Mouse (Mus musculus): ENCODE measurements around the gene Samd3. TPM values are rescaled to one million over a fixed set of nuclear protein-coding genes. Genes with fewer than 3 reads are reported as not detected.

Gene Samd3
- polyA plus RNA-seq, 1 experiment from 2014 or later, result 2.4 TPM

DNA sequence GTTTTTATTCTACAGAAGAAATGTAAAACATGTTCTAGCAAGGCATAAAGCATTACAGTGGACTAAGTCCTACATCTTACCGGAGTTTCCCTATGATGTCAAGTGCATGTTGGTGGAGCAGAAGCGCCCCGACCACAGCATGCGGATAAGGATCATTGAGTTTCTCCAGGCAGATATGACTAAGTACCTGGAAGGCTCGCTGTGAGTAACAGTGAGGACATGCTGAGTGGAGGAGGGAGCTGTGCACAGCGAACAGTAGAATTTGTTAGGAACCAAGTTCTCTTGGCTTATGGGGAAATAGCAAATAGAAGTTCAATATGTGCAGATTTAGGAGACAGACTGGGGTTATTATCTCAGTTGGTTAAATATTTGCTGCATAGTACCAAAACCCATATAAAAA is 15.0 kb downstream of the Samd3 start:
- no peak overlapping the region for H3K4me3 ChIP-seq (replicated peaks)
- no peak for ATAC-seq
- H3K27me3 ChIP-seq, result no peaks in the 10 kb centered on the region
- no peak overlapping the region for H3K9ac ChIP-seq (replicated peaks)
- WGBS, result 88% methylated on average over 6 of the region's 6 CpGs
- H3K4me1 ChIP-seq (replicated peaks), result 0 out of 2 replicates have a peak, but pooled peaks cover 4% of the 10 kb centered on the region
- no peaks in the 10 kb centered on the region for H3K36me3 ChIP-seq
- H3K27ac ChIP-seq, result no peak overlapping the region
- H3K4me2 ChIP-seq (replicated peaks), result no peak overlapping the region
- no peaks in the 10 kb centered on the region for H3K9me3 ChIP-seq

DNA sequence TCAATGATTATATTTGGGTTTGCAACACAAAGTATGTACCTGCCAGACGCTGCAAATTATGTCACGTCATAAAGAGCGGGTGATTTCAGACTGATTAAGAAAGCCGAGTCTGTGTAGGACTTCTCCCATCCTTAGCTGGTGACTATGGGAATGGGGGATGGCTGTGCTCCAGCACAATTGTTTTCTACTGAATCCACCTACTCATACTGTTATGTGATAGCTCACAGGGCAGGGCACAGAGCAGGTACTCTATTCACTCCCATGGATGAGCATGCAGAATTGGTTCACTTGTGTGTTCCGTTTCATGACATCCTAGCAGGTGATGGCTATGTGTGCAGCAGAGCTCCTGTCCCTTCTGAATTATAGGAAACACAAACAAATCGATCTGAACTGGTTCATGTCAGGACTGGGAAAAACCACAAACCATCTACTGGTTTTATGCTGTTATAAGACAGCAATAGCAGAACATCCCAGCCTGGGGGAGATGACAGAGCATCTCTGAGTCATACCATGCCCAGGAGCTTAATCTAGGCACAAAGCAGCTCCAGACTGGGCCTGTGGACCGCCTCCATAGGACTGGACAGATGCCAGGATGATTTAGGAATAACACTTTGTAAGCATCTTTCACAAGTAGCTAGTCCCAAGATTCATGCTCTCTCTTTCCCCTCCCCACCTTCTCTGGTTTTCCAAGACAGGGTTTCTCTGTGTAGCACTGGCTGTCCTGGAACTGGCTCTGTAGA is 20.1 kb downstream of the Samd3 start:
- Histone ChIP-seq H3K4me2 (replicated peaks) (no peak overlapping the region), H3K27me3 (no peaks in the 10 kb centered on the region), H3K27ac (no peak overlapping the region), H3K4me3 (replicated peaks) (no peak overlapping the region), H3K36me3 (no peaks in the 10 kb centered on the region), H3K9me3 (no peaks in the 10 kb centered on the region), H3K9ac (replicated peaks) (no peak overlapping the region), H3K4me1 (replicated peaks) (no peaks in the 10 kb centered on the region)
- 86% methylated on average over 7 of the region's 7 CpGs for WGBS
- no peak for ATAC-seq

DNA sequence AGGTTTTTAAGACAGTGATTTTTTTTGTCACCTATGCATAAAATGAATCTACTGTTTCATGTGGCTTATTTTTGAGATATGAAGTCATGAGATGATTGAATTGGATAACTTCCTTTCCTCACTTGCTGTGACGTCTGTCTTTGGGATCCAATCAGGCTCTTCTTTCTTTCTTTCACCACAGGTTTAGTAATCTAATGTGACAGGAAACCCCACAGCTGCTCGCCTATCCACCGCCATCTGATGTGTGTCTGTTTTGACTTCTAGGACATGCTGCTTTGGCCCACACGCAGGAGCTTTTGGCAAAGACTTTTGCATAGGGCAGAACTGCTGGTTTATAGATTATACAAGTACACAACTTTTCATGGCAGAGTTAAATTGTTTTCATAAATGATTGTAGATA is 30.4 kb downstream of the Samd3 start:
- 78% methylated on average over 4 of the region's 4 CpGs for WGBS
- H3K9ac ChIP-seq (replicated peaks), result no peak overlapping the region
- no peaks in the 10 kb centered on the region for H3K27me3 ChIP-seq
- H3K9me3 ChIP-seq, result no peaks in the 10 kb centered on the region
- H3K4me1 ChIP-seq (replicated peaks), result no peaks in the 10 kb centered on the region
- H3K36me3 ChIP-seq, result no peaks in the 10 kb centered on the region
- no peak overlapping the region for H3K27ac ChIP-seq
- no peak overlapping the region for H3K4me3 ChIP-seq (replicated peaks)
- no peak overlapping the region for H3K4me2 ChIP-seq (replicated peaks)
- no peak for ATAC-seq

DNA sequence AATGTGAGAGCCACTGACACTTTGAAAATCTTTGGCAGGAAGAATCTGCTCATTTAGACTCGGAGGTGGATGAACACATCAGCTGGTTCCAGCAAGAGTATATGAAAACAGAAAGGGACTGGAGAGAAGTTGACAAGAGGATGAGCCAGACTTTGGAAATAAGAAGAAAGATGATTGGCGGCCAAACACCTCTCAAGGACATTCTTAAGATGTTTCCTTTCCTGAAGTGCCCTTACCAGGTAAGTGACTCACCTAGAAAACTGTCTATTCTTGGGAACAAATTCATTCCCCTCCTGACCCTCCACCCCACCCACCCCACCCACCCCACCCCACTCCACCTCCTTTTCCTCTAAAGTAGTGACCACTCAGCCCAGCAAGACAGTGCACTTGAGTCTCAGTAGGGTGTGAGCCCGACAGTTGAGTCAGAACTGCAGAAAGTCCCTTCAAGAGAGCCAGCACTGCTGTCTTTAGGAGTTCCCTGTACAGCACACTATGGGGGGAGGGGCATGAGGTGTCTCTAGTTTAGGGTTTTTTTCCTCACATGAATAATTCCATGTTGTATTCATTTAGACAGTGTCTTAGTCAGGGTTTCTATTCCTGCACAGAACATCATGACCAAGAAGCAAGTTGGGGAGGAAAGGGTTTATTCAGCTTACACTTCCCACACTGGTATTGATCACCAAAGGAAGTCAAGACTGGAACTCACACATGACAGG is 34.4 kb downstream of the Samd3 start:
- no peaks in the 10 kb centered on the region for H3K36me3 ChIP-seq
- 93% methylated on average over 3 of the region's 3 CpGs for WGBS
- no peaks in the 10 kb centered on the region for H3K9me3 ChIP-seq
- H3K4me3 ChIP-seq (replicated peaks), result no peak overlapping the region
- no peak overlapping the region for H3K27ac ChIP-seq
- H3K9ac ChIP-seq (replicated peaks), result no peak overlapping the region
- H3K4me1 ChIP-seq (replicated peaks), result no peaks in the 10 kb centered on the region
- H3K27me3 ChIP-seq, result no peaks in the 10 kb centered on the region
- H3K4me2 ChIP-seq (replicated peaks), result no peak overlapping the region
- no peak for ATAC-seq

DNA sequence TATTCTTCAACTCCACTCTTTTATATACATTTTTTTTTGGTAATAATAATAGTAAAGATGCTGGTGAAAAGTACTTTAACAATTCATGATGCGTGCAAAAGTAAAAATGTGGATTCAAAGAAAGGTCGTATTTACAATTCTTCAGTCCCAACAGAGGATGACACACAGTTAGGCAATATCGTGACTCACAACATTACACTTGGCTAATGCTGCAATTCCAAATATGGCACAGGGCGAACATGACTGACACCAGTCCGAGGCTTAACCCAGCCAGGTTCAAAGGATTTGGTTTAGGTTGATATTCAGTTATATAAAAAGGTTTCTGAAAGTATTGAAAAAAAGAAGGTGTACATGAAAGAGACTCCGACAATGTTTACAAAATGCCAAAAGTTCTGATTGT is 45.9 kb downstream of the Samd3 start:
- H3K9me3 ChIP-seq, result no peaks in the 10 kb centered on the region
- WGBS, result 96% methylated on average over 6 of the region's 6 CpGs
- H3K4me1 ChIP-seq (replicated peaks), result no peaks in the 10 kb centered on the region
- H3K27me3 ChIP-seq, result no peaks in the 10 kb centered on the region
- no peak overlapping the region for H3K27ac ChIP-seq
- H3K9ac ChIP-seq (replicated peaks), result no peak overlapping the region
- H3K36me3 ChIP-seq, result peaks cover 56% of the 10 kb centered on the region
- no peak for ATAC-seq
- no peak overlapping the region for H3K4me3 ChIP-seq (replicated peaks)
- no peak overlapping the region for H3K4me2 ChIP-seq (replicated peaks)

DNA sequence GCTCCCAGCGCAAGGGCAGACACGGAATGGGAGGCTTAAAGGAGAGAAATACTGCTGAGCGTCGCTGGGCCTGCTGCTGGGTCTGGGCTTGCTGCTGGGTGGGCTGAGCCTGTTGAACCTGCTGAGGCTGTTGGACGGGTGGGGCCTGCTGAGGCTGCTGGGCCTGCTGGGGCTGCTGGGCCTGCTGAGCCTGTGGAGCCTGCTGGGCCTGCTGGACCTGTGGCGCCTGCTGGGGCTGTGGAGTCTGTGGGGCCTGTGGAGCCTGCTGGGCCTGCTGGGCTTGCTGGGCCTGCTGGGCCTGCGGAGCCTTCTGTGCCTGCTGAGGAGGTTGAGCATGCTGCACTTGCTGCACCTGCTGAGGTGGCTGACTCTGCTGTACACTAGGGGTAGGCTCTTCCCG is 50.5 kb downstream of the Samd3 start:
- H3K27ac ChIP-seq, result no peak overlapping the region
- no peak overlapping the region for H3K4me2 ChIP-seq (replicated peaks)
- no peaks in the 10 kb centered on the region for H3K27me3 ChIP-seq
- 50% methylated on average over 8 of the region's 8 CpGs for WGBS
- H3K9me3 ChIP-seq, result no peaks in the 10 kb centered on the region
- peaks cover 53% of the 10 kb centered on the region for H3K36me3 ChIP-seq
- H3K4me3 ChIP-seq (replicated peaks), result no peak overlapping the region
- peak; percentile 40; the same call in 1 of the 2 replicates for ATAC-seq
- no peak overlapping the region for H3K9ac ChIP-seq (replicated peaks)
- H3K4me1 ChIP-seq (replicated peaks), result no peaks in the 10 kb centered on the region

DNA sequence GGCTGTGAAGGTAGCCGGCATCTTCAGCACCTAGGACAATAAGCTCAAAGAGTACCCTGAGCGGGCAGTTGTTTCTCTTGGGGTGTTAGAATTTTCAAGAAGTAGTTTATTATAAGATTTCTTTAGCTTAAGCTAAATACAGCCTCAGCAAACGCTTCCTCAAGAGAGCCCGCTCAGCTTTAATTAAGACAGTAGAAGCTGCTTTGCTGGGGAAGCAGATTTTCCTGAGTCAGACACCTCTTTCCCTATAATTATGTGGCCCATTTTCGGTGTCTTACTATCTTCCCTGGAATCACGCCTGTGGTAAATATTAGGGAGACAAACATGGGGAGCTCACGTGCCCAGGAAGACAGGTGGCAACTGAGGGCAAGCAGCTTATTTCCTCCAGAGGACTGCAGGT is 57.6 kb downstream of the Samd3 start:
- no peak overlapping the region; the same call in 1 of the 2 replicates for H3K27ac ChIP-seq
- ATAC-seq, result no peak
- H3K36me3 ChIP-seq, result peaks cover 28% of the 10 kb centered on the region
- H3K4me1 ChIP-seq (replicated peaks), result no peaks in the 10 kb centered on the region
- H3K9ac ChIP-seq (replicated peaks), result no peak overlapping the region
- 91% methylated on average over 7 of the region's 7 CpGs for WGBS
- H3K4me2 ChIP-seq (replicated peaks), result no peak overlapping the region
- H3K9me3 ChIP-seq, result no peaks in the 10 kb centered on the region
- no peaks in the 10 kb centered on the region for H3K27me3 ChIP-seq
- no peak overlapping the region for H3K4me3 ChIP-seq (replicated peaks)

DNA sequence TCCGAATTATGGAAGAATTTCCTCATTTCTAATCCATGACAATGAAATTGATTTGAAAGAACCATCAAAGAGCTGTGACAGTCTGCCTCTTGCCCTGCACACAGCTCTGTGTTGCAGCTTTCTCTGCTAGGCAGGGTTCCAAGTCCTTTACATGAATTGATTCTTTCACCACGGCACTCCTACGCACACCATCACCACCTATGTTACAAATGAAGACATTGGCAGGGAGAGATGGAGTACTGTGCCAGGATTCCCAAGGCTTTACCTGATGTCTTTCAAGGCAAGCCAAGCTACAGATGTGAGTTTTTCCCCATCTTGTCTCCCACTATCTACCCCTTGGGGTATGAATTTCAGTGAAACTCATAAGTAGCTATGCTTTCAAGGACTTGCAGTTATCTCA is 67.7 kb downstream of the Samd3 start:
- ATAC-seq, result no peak

DNA sequence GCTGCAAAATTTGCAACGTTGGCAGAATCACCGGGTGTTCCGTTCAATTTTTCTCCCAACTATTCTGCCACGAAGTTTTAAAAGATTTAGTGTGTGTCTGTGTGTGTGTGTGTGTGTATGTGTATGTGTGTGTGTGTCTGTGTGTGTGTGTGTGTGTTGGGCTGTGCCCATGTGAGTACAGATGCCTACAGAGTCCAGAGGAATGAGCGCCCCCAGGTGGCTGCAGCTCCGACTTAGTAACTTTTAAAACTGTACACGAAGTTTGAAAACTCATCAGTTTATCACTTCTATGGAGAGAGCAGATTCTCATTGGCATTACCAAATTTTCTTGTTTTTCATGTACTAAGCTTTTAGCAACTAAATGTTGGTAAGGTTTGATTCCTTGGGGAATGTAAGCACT is 68.1 kb downstream of the Samd3 start:
- 92% methylated on average over 7 of the region's 7 CpGs for WGBS
- no peak for ATAC-seq
- peaks cover 45% of the 10 kb centered on the region for H3K36me3 ChIP-seq
- H3K4me3 ChIP-seq (replicated peaks), result no peak overlapping the region
- H3K9ac ChIP-seq (replicated peaks), result no peak overlapping the region
- H3K27me3 ChIP-seq, result no peaks in the 10 kb centered on the region
- no peaks in the 10 kb centered on the region for H3K9me3 ChIP-seq
- no peak overlapping the region for H3K4me2 ChIP-seq (replicated peaks)
- H3K4me1 ChIP-seq (replicated peaks), result no peaks in the 10 kb centered on the region
- no peak overlapping the region for H3K27ac ChIP-seq

More for the DNA sequence above, 67.7 kb downstream of the Samd3 start:
- no peak overlapping the region for H3K27ac ChIP-seq
- no peak overlapping the region for H3K4me2 ChIP-seq (replicated peaks)
- H3K27me3 ChIP-seq, result no peaks in the 10 kb centered on the region
- peaks cover 46% of the 10 kb centered on the region for H3K36me3 ChIP-seq
- no peaks in the 10 kb centered on the region for H3K4me1 ChIP-seq (replicated peaks)
- no peak overlapping the region for H3K9ac ChIP-seq (replicated peaks)
- no peak overlapping the region for H3K4me3 ChIP-seq (replicated peaks)
- WGBS, result 91% methylated on average over 3 of the region's 3 CpGs
- H3K9me3 ChIP-seq, result no peaks in the 10 kb centered on the region

DNA sequence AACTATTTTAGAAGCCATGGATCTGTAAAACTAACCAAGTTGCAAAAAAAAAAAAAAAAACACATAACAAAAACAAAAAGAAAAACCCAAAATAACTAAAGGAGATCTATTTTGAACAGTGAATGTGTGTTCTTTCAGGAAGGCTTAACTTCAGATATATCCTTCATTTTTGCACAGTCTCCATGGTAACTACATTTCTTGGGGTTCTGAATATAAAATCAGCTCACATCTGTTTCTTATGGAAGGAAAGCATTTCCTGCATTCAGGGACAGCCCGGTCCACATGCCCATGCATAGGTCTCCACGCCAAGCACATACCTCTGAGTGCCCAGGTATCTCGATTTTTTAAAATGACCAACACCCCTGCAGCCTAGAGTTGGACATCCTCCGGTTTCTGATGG is 72.8 kb downstream of the Samd3 start:
- H3K27ac ChIP-seq, result no peak overlapping the region
- H3K36me3 ChIP-seq, result peaks cover 39% of the 10 kb centered on the region
- H3K4me2 ChIP-seq (replicated peaks), result no peak overlapping the region
- no peak for ATAC-seq
- no peak overlapping the region for H3K9ac ChIP-seq (replicated peaks)
- H3K9me3 ChIP-seq, result no peaks in the 10 kb centered on the region
- 97% methylated on average over 4 of the region's 4 CpGs for WGBS
- no peaks in the 10 kb centered on the region for H3K27me3 ChIP-seq
- H3K4me3 ChIP-seq (replicated peaks), result no peak overlapping the region
- no peaks in the 10 kb centered on the region for H3K4me1 ChIP-seq (replicated peaks)

DNA sequence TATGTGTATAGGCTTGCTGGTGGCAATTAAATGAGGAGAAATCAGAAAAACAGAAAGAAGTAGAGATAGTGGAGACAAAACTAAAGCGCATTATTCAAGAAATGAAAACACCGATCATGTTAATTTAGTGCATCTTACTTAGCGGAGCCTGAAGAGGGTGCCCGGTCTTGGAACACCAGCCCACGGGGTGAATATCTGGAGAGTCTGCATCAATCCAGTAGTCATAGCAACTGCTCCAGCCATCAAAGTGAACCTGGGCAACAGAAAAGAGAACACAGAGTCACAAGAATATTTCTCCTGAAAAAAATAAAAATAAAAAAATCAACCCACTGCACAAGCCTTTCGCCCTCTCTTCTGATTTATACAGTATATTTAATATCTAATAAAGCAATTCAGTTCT is 74.0 kb downstream of the Samd3 start:
- H3K36me3 ChIP-seq, result peaks cover 44% of the 10 kb centered on the region
- no peak for ATAC-seq
- no peak overlapping the region for H3K9ac ChIP-seq (replicated peaks)
- no peak overlapping the region for H3K4me2 ChIP-seq (replicated peaks)
- no peaks in the 10 kb centered on the region for H3K9me3 ChIP-seq
- 82% methylated on average over 6 of the region's 6 CpGs for WGBS
- H3K27me3 ChIP-seq, result no peaks in the 10 kb centered on the region
- no peak overlapping the region for H3K4me3 ChIP-seq (replicated peaks)
- H3K4me1 ChIP-seq (replicated peaks), result no peaks in the 10 kb centered on the region
- H3K27ac ChIP-seq, result no peak overlapping the region

DNA sequence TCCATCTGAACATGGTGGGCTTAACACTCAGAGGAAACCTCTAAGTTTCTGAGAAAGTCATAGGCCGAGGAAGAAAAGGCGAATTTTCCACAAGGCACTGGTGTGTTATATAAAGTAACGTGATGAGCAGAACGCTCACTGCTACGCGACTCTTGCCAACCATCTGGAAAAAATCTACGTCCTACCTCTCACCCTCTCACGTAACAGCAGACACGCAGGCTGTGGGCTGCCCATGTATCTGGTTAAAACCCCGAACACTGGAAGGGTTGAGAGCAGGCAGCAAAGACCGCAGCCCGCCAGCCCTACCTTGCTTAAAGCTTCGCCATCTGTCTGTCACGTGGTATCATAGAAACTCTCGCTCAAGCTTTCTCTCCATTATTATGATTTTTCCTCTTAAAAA is 84.8 kb downstream of the Samd3 start:
- Histone ChIP-seq H3K4me1 (replicated peaks) (no peaks in the 10 kb centered on the region), H3K4me2 (replicated peaks) (no peak overlapping the region), H3K36me3 (peaks cover 55% of the 10 kb centered on the region), H3K27me3 (no peaks in the 10 kb centered on the region), H3K27ac (no peak overlapping the region), H3K9me3 (no peaks in the 10 kb centered on the region), H3K4me3 (replicated peaks) (no peak overlapping the region), H3K9ac (replicated peaks) (no peak overlapping the region)
- no peak for ATAC-seq
- WGBS, result 94% methylated on average over 15 of the region's 15 CpGs
